Mouse (Mus musculus) stomach, postnatal 0 days (tissue): ENCODE data around the gene Gpalpp1. TPM values are rescaled to one million over a fixed set of nuclear protein-coding genes. Genes with fewer than 3 reads are reported as not detected.

Source experiments
- ATAC-seq: fragments of 200-750 bp; cut with Nextera tagmentation; 2 replicates; pipeline ENCODE4 v1.8.0; 2017; ENCODE audit not compliant: low FRiP score, low TSS enrichment
- DNase-seq: peaks from one replicate; pipeline ENCODE4 v3.0.0-alpha.2; 2016; ENCODE audit warnings: low spot score
- H3K27ac ChIP-seq: fragments of 300-500 bp; sonication (generic); replicated peaks from 2 replicates; pipeline ENCODE4 v1.5.1; 2014; ENCODE audit warnings: mild to moderate bottlenecking, control low read depth
- H3K27me3 ChIP-seq: fragments of 300-500 bp; sonication (generic); 2 replicates; pipeline ENCODE4 v1.6.1; 2014; ENCODE audit warnings: low read length; ENCODE audit not compliant: control insufficient read depth, insufficient read depth
- H3K36me3 ChIP-seq: fragments of 300-500 bp; sonication (generic); 2 replicates; pipeline ENCODE4 v1.6.1; 2014; ENCODE audit warnings: low read length, mixed read lengths; ENCODE audit not compliant: control insufficient read depth, insufficient read depth
- H3K4me1 ChIP-seq: fragments of 300-500 bp; sonication (generic); replicated peaks from 2 replicates; pipeline ENCODE4 v1.6.1; 2014; ENCODE audit warnings: antibody characterized with exemption; ENCODE audit not compliant: control insufficient read depth, insufficient read depth
- H3K4me2 ChIP-seq: fragments of 300-500 bp; sonication (generic); replicated peaks from 2 replicates; pipeline ENCODE4 v1.6.1; 2014; ENCODE audit warnings: low read depth, mild to moderate bottlenecking, control low read depth, moderate library complexity
- H3K4me3 ChIP-seq: fragments of 300-500 bp; sonication (generic); 2 replicates; pipeline ENCODE4 v1.5.1; 2014; ENCODE audit warnings: low read depth, low read length, control low read depth
- H3K9ac ChIP-seq: fragments of 300-500 bp; sonication (generic); 2 replicates; pipeline ENCODE4 v1.6.1; 2014; ENCODE audit warnings: mild to moderate bottlenecking, low read length, control low read depth, mixed read lengths
- H3K9me3 ChIP-seq: fragments of 300-500 bp; sonication (generic); 2 replicates; pipeline ENCODE4 v1.6.1; 2016; ENCODE audit warnings: low read length; ENCODE audit not compliant: control insufficient read depth
- CTCF ChIP-seq: IDR thresholded peaks from 2 replicates; pipeline ENCODE4 v1.5.1; 2016; ENCODE audit warnings: antibody characterized with exemption, low read depth, mild to moderate bottlenecking, moderate library complexity
- EP300 ChIP-seq: optimal IDR thresholded peaks from 2 replicates; pipeline ENCODE3; 2016; ENCODE audit warnings: antibody characterized with exemption
- WGBS: fragments of 180-500 bp; shearing (Covaris S2); extraction: QIAGEN DNeasy Blood & Tissue Kit; methylation state at CpG from one replicate; pipeline ENCODE4 v1.1.7; 2014; 5-methylcytosine and 5-hydroxymethylcytosine counted together
- polyA plus RNA-seq: library from polyadenylated mRNA; unstranded; fragments of >200 nt; fragmentation: Nextera tagmentation; extraction: Ambion mirVana; gene quantifications from 2 replicates; pipeline ENCODE4 v1.2.1, GENCODE M21; 2015

The Gpalpp1 gene
- polyA plus RNA-seq, 1 experiment from 2014 or later: 6.3 TPM

DNA sequence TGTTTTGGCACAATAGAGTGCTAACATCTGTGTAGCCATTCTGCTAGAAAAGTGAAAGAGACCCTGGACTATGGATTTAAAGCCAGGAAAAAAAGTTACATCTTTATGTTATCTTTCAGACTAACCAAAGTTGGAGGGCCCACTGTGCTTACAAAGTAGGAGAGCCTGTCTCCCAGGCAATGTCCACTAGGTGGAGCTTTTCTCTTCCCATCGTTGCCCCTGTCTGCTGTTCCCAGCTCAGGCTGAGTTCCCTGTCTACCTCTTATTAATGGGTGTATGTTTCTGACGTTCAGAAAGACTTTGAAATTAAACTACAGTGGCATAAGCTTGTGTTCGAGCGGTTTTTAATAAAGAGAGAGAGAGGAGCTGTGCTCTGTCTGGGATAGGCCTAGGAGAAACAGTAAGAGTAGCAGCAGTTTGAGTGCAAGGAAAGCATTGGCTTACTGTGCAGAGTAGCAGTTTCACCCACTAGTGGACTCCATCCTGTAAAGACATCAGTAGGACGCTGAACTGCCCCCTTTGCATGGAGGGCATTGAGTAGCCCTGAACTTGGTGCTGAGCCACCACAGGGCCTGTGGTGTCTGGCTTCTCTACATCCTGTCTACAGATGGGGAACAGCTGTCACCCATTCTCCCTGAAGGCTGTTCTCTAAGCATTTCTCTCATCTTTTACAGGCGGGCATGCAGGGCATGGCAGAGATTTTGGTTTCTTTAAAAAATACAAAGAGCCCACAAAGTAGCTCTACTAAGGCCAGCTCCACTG is 11.5 kb upstream of the Gpalpp1 start:
- Histone ChIP-seq H3K36me3 (peaks cover 13% of the 10 kb centered on the region), H3K9me3 (no peaks in the 10 kb centered on the region), H3K4me3 (no peak overlapping the region), H3K27ac (no peak overlapping the region), H3K4me1 (no peaks in the 10 kb centered on the region), H3K27me3 (no peaks in the 10 kb centered on the region), H3K4me2 (no peak overlapping the region), H3K9ac (no peak overlapping the region)
- WGBS: 56% methylated on average over 6 of the region's 6 CpGs
- DNase-seq (peak; percentile 48), ATAC-seq (peak; percentile 65; the same call in 1 of the 2 replicates)
- TF ChIP-seq CTCF (peak; percentile 91), EP300 (no peak)

DNA sequence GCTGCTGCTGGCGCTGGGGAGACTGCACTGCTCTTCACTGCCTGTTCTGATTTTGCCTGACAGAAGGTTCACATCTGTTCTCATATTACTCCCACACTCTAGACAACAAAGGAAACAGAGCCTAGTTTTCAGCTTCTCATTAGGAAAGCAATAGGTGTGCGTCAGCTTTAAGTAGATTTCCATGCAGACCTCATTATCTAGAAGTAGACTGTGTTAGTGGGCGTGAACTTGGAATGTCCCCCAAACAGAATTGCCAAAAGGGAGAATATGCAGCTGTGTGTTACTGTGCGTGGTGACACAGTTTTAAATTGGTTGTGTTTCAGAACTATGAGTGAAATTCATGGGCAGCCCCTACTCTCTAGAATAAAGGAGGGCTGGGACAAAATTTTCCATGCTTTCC is 9.9 kb upstream of the Gpalpp1 start:
- no peak for ATAC-seq
- no peaks in the 10 kb centered on the region for H3K4me1 ChIP-seq
- H3K4me3 ChIP-seq: no peak overlapping the region
- H3K27ac ChIP-seq: no peak overlapping the region
- H3K4me2 ChIP-seq: no peak overlapping the region
- H3K9ac ChIP-seq: no peak overlapping the region
- no peak for TF ChIP-seq CTCF
- H3K27me3 ChIP-seq: no peaks in the 10 kb centered on the region
- WGBS: 90% methylated on average over 4 of the region's 4 CpGs
- H3K36me3 ChIP-seq: peaks cover 12% of the 10 kb centered on the region; the same call in 1 of the 2 replicates
- H3K9me3 ChIP-seq: no peaks in the 10 kb centered on the region
- DNase-seq: no peak

DNA sequence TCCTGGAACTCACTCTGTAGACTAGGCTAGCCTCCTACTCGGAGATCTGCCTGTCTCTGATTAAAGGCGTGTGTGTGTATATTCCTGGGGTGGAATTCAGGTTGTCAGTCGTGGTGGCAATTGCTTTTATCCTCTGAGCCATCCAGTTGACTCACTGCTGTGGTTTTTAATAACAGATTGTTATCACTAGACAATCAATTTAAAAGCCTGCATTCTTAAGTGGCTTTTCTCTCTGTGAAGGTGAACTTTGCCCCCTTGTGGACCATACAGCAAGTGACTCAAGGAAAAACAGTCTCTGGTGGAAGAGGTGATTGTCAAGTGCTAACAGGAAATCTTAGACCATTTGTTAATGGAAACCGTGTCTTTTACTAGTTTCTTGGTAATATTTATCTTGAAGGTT is 8.4 kb upstream of the Gpalpp1 start:
- 35% methylated on average over 4 of the region's 4 CpGs for WGBS
- no peak overlapping the region for H3K27ac ChIP-seq
- no peaks in the 10 kb centered on the region for H3K27me3 ChIP-seq
- H3K9me3 ChIP-seq: no peaks in the 10 kb centered on the region
- H3K4me1 ChIP-seq: no peaks in the 10 kb centered on the region
- peaks cover 12% of the 10 kb centered on the region; the same call in 1 of the 2 replicates for H3K36me3 ChIP-seq
- no peak overlapping the region for H3K9ac ChIP-seq
- no peak for DNase-seq
- H3K4me2 ChIP-seq: no peak overlapping the region
- peak; percentile 55; the same call in 1 of the 2 replicates for ATAC-seq
- no peak overlapping the region for H3K4me3 ChIP-seq
- TF ChIP-seq EP300 (no peak), CTCF (peak; percentile 64)

DNA sequence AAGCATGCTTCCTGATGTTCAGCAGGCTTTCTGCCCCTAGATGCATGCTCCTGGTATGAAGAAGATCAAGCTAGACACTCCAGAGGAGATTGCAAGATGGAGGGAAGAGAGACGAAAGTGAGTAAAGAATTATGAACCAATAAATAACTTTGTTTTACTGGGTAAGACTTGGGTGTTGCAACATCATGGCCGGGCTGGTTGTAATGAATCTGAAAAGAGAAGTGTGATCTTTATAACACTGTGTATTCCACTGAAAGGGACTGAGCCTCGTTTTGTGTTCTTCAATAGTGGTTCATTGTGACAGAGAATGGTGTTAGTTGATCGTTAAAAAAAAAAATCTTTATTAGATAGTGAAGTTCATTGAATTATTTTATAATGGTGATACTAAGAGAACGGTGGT is 5.2 kb upstream of the Gpalpp1 start:
- Histone ChIP-seq H3K4me3 (no peak overlapping the region), H3K9ac (no peak overlapping the region), H3K4me2 (no peak overlapping the region), H3K27me3 (no peaks in the 10 kb centered on the region), H3K9me3 (no peaks in the 10 kb centered on the region), H3K27ac (no peak overlapping the region), H3K4me1 (no peaks in the 10 kb centered on the region), H3K36me3 (peaks cover 12% of the 10 kb centered on the region; the same call in 1 of the 2 replicates)
- WGBS: 87% methylated on average over 5 of the region's 5 CpGs
- no peak for TF ChIP-seq CTCF
- TF ChIP-seq EP300: no peak
- DNase-seq: no peak
- no peak for ATAC-seq

DNA sequence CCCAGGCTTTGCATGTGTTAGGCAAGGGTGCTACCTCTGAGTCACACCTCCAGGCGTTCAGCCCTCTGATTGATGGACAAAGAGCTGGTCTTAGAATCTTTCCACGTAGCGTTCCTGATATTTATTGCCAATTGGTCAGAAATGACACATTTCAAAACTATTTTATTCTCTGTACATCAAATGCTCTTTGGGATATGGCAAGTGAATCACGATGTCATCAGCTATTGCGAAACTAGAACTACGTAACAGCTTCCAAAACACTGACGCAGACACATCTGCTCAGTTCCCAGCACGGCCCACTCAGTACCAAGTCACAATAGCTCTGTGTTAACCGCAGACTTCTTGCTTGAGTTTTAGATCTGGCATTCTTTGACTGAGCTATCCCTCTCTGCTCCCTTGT is 11.0 kb downstream of the Gpalpp1 start:
- H3K9ac ChIP-seq: no peak overlapping the region
- DNase-seq (no peak), ATAC-seq (no peak)
- H3K27ac ChIP-seq: no peak overlapping the region
- H3K4me3 ChIP-seq: no peak overlapping the region
- peaks cover 14% of the 10 kb centered on the region; the same call in 1 of the 2 replicates for H3K36me3 ChIP-seq
- 89% methylated on average over 9 of the region's 9 CpGs for WGBS
- TF ChIP-seq EP300: no peak
- no peak for TF ChIP-seq CTCF
- H3K4me1 ChIP-seq: no peaks in the 10 kb centered on the region
- no peaks in the 10 kb centered on the region for H3K9me3 ChIP-seq
- H3K27me3 ChIP-seq: no peaks in the 10 kb centered on the region
- H3K4me2 ChIP-seq: no peak overlapping the region

DNA sequence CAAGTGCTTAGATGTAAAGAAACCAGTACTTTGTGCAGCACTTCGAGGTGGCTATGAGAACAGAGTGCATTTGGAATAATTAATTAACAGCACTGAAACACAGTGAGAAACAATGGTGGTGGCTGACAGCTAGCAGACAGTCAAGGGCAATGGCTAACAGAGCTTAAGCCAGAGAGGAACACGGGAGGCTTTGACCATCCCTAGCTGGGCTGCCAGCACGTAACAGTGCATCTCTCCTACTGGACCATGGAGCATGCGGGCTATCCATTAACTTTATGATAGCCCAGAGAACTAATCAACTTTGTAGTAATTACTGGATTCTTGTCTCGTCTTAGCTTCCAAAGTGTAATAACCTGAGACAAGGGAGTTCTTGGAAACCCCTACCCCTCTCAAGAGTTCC is 12.7 kb downstream of the Gpalpp1 start:
- H3K27me3 ChIP-seq: no peaks in the 10 kb centered on the region
- no peaks in the 10 kb centered on the region for H3K9me3 ChIP-seq
- DNase-seq: no peak
- H3K4me3 ChIP-seq: no peak overlapping the region
- H3K27ac ChIP-seq: no peak overlapping the region
- peaks cover 14% of the 10 kb centered on the region; the same call in 1 of the 2 replicates for H3K36me3 ChIP-seq
- no peak for ATAC-seq
- no peak overlapping the region for H3K4me2 ChIP-seq
- 94% methylated on average over 5 of the region's 5 CpGs for WGBS
- H3K4me1 ChIP-seq: no peaks in the 10 kb centered on the region
- H3K9ac ChIP-seq: no peak overlapping the region
- TF ChIP-seq EP300: no peak
- TF ChIP-seq CTCF: no peak
